Mouse (Mus musculus) bone marrow, adult 2 months (tissue): ENCODE data around the gene Atg2a.

Source experiments
- CTCF ChIP-seq: fragments of 200-500 bp; IDR thresholded peaks from 2 replicates; pipeline ENCODE4 v1.5.1; 2011; ENCODE audit warnings: low read length, control low read depth; ENCODE audit not compliant: control insufficient read depth, insufficient read depth
- POLR2A ChIP-seq: fragments of 200-500 bp; IDR thresholded peaks from 2 replicates; pipeline ENCODE4 v1.6.1; 2011; ENCODE audit warnings: low read depth, mild to moderate bottlenecking, control low read depth, low read length, borderline replicate concordance; ENCODE audit not compliant: control insufficient read depth

DNA sequence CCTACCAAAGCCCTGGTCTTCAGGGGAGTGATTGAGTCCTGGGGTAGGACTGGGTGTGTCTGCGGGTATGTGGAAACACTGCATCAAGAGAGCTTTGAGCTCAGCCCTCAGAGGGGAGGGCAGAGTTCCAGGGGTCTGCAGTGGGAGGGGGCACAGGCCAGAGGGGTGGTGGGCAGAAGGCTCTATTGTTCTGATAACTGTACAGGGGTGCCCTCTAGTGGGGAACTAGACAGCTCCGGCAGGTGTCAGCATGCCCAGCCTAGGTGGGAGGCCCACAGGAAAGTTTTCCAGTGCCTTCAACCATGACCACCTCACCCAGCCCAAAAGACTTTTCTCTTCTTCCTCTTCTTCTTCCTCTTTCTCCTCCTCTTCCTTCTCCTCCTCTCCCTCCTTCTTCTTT, 19.0 kb downstream of the Atg2a start:
- TF ChIP-seq CTCF = peak; percentile 52
- TF ChIP-seq POLR2A = no peak
